Mouse (Mus musculus): ENCODE results near the gene Pank3. TPM values are rescaled to one million over a fixed set of nuclear protein-coding genes. Genes with fewer than 3 reads are reported as not detected.
"Not testable (repeated sequence)": the region's sequence is repeated elsewhere in the genome, so short reads cannot be mapped to it uniquely, and the experiment has no call there.

Pank3 gene
- polyA plus RNA-seq, 1 experiment = 21.6 TPM

DNA sequence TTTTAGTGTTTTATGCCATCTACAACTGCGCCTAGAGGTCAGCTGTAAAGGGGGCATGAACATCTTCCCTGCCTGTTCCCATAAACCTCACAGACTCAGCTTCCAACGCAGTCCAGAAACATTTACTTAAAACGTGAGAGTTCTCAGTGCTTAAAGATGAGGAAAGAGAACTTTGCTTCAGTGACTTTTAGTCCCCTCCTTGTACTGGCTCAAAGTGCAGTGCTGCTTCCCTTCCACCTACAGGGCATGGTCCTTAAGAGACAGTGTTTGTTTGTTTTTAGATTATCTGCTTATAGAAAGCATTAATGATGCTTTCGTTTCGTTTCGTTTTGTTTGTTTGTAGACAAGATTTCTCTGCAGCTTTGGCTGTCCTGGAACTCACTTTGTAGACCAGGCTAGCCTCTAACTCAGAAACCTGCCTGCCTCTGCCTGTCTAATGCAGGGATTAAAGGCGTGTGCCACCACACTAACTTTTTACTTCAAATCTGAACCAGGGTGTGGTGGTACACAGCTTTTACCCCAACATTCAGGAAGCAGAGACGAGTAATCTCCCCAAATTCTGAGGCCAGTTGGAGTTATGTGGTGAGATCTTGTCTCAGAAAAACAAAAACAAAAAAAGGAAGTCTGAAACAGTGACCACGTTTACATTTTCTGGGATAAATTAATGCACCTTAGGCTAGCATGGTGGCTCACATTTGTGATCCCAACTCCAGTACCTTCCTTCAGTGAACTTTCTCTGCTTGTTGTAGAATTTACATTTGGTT, 1.6 kb downstream of the Pank3 start:
- Histone ChIP-seq H3K4me1 (ENCODE audit: control insufficient read depth, insufficient read depth, low read length) (peaks cover 7% of the 10 kb centered on the region), H3K27ac (ENCODE audit: insufficient read depth, low read length) (no peak overlapping the region), H3K4me3 (ENCODE audit: insufficient read depth, low read length) (peak overlapping the region; percentile 63)
- TF ChIP-seq CTCF (IDR thresholded peaks at IDR 0.05; ENCODE audit: extremely low read depth, insufficient read depth, low read length) (no peak), POLR2A (IDR thresholded peaks at IDR 0.05; ENCODE audit: extremely low read depth, insufficient read depth, low read length) (no peak)

DNA sequence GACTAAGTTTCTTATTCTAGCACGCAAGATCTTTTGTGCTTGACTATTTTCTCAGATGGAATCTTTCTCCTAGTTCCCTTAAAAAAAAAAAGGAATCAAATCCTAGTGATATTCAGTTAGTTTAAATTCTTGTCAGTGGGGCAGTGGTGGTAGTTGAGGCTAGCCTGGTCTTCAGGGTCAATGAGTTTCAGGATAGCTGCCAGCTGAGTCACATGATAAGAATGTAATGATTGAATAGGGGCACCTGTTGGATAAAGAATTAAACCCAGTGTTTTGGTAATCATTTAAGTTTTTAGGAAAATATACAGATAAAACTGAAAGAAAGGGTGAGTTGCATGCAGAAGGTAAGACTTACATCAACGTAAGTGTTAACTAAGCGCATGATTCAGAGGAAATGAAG, 6.3 kb downstream of the Pank3 start:
- Histone ChIP-seq H3K27ac (ENCODE audit: insufficient read depth, low read length) (no peak overlapping the region), H3K4me1 (ENCODE audit: control insufficient read depth, insufficient read depth, low read length) (peaks cover 8% of the 10 kb centered on the region), H3K4me3 (ENCODE audit: insufficient read depth, low read length) (no peak overlapping the region)
- TF ChIP-seq CTCF (IDR thresholded peaks at IDR 0.05; ENCODE audit: extremely low read depth, insufficient read depth, low read length) (no peak), POLR2A (IDR thresholded peaks at IDR 0.05; ENCODE audit: extremely low read depth, insufficient read depth, low read length) (no peak)

DNA sequence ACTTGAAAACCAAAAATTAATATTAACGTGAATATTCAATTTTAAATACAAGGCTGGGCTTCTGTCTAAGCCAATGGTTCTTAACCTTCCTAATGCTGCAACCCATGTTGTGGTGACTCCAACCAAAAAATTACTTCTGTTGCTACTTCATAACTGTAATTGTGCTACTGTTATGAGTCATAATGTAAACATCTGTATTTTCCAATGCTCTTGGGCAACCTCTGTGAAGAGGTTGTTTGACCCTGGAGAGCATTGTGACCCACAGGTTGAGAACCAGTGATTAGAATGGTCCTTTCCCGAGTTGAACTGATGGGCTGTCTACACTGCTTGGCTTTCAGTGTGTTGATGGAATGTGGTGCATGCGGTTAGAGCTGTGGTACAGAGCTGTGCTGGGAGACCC, 7.2 kb downstream of the Pank3 start:
- TF ChIP-seq POLR2A (IDR thresholded peaks at IDR 0.05; ENCODE audit: extremely low read depth, insufficient read depth, low read length) = no peak
- Histone ChIP-seq H3K27ac (ENCODE audit: insufficient read depth, low read length) (no peak overlapping the region), H3K4me3 (ENCODE audit: insufficient read depth, low read length) (no peak overlapping the region), H3K4me1 (ENCODE audit: control insufficient read depth, insufficient read depth, low read length) (peaks cover 1% of the 10 kb centered on the region; the same call in 1 of the 2 replicates)

DNA sequence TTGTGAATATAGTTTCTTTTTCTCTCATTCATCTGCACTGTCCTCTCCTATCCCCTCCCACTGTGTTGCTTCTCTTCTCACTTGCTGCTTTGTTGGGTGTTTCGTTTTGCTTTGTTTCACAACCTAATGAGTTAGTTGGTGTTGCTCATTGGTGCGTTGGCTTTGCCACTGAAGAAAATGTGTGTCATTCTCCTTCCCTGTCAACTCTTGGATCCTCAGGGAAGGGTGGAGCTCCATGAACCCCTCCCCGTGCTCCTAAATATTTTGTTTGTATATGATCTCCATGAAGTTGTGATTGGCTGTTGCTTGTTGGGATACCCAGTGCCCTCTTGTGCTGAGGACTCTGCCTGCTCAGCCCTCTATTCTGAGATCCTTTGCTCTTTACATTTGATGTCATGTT, 11.1 kb downstream of the Pank3 start:
- peaks cover 1% of the 10 kb centered on the region; the same call in 1 of the 2 replicates for H3K4me1 ChIP-seq (ENCODE audit: control insufficient read depth, insufficient read depth, low read length)
- no peak overlapping the region for H3K27ac ChIP-seq (ENCODE audit: insufficient read depth, low read length)
- no peak overlapping the region for H3K4me3 ChIP-seq (ENCODE audit: insufficient read depth, low read length)
- TF ChIP-seq CTCF (IDR thresholded peaks at IDR 0.05; ENCODE audit: extremely low read depth, insufficient read depth, low read length) = no peak
- TF ChIP-seq POLR2A (IDR thresholded peaks at IDR 0.05; ENCODE audit: extremely low read depth, insufficient read depth, low read length) = no peak

DNA sequence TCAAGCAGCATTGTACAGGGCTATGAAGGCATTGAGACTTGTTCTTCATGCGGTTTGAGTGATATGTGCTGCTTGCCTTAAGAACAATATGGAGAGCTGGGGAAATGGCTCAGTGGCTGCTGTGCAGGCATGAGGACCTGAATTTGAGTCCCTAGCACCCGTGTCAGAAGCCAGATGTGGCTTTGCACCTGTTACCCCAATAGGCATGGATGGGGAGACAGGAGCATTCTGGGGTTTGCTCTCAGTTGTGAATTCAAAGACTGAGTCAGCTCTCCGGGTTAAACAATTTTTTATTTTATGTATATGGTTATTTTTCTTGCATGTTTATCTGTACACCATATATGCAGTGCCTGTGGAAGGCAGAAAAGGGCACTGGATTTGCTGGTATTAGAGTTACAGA, 13.2 kb downstream of the Pank3 start:
- no peak overlapping the region for H3K4me3 ChIP-seq (ENCODE audit: insufficient read depth, low read length)
- no peak overlapping the region for H3K27ac ChIP-seq (ENCODE audit: insufficient read depth, low read length)
- no peak for TF ChIP-seq POLR2A (IDR thresholded peaks at IDR 0.05; ENCODE audit: extremely low read depth, insufficient read depth, low read length)
- TF ChIP-seq CTCF (IDR thresholded peaks at IDR 0.05; ENCODE audit: extremely low read depth, insufficient read depth, low read length) = no peak
- H3K4me1 ChIP-seq (ENCODE audit: control insufficient read depth, insufficient read depth, low read length) = peaks cover 1% of the 10 kb centered on the region; the same call in 1 of the 2 replicates

DNA sequence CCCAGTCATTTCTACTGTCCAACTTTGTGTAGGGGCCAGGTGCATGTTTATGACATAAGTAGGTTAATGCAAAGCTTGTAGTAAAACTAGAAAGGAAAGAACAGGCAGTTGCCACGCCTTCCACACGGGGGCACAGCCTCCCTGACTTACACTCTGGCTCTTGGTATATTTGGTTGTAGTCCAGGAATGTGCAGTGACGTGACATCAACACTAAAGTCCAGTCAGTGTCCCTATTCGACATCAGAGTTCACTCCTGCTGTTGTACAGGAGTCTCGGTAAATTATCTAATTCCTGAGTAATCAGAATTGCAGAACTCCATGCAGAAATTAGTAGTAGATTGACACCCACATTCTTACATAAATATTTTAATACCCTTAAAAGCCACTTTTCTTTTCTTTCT, 13.8 kb downstream of the Pank3 start:
- Histone ChIP-seq H3K4me3 (ENCODE audit: insufficient read depth, low read length) (no peak overlapping the region), H3K27ac (ENCODE audit: insufficient read depth, low read length) (no peak overlapping the region), H3K4me1 (ENCODE audit: control insufficient read depth, insufficient read depth, low read length) (peaks cover 1% of the 10 kb centered on the region; the same call in 1 of the 2 replicates)
- no peak for TF ChIP-seq CTCF (IDR thresholded peaks at IDR 0.05; ENCODE audit: extremely low read depth, insufficient read depth, low read length)
- no peak for TF ChIP-seq POLR2A (IDR thresholded peaks at IDR 0.05; ENCODE audit: extremely low read depth, insufficient read depth, low read length)

DNA sequence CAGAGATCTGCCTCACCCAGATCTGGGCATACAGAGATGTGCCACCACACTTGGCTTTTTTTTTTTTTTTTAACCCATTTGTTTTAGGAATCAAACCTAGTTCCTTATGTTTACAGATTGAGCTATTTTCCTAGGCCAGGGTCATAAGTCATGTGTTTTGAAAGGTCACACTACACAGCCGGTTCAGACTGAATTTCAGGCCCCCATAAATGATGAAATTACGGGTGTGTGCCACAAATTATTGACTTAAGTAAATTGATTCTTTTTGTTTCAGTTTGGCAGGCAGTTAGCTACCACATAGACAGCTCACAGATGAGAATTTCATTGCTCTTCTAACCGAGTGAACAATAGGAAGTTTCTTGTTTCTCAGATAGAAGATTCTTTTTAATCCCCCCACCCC, 14.7 kb downstream of the Pank3 start:
- TF ChIP-seq POLR2A (IDR thresholded peaks at IDR 0.05; ENCODE audit: extremely low read depth, insufficient read depth, low read length) (no peak), CTCF (IDR thresholded peaks at IDR 0.05; ENCODE audit: extremely low read depth, insufficient read depth, low read length) (no peak)
- Histone ChIP-seq H3K27ac (ENCODE audit: insufficient read depth, low read length) (no peak overlapping the region), H3K4me3 (ENCODE audit: insufficient read depth, low read length) (no peak overlapping the region), H3K4me1 (ENCODE audit: control insufficient read depth, insufficient read depth, low read length) (peaks cover 3% of the 10 kb centered on the region; the same call in 1 of the 2 replicates)

DNA sequence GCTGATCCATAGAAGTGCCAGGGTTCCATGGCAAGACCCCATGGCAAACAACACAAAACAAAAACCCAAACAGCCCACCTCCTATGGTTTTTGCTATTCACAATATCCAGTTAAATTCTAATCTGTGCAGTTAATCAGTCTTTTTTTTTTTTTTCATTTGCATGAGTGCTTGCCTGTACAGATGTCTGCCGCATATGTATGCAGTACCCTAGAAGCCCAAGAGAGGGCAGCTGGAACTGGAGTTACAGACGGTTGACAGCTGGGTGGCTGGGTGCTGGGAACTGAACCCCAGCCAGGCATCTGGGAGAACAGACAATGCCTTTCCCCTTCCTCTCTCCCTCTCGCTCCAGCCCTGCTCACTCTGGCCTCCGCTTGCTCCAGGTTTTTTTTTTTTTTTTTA, 15.3 kb downstream of the Pank3 start:
- no peak overlapping the region for H3K27ac ChIP-seq (ENCODE audit: insufficient read depth, low read length)
- TF ChIP-seq POLR2A (IDR thresholded peaks at IDR 0.05; ENCODE audit: extremely low read depth, insufficient read depth, low read length) (no peak), CTCF (IDR thresholded peaks at IDR 0.05; ENCODE audit: extremely low read depth, insufficient read depth, low read length) (no peak)
- H3K4me3 ChIP-seq (ENCODE audit: insufficient read depth, low read length) = no peak overlapping the region
- peaks cover 2% of the 10 kb centered on the region; the same call in 1 of the 2 replicates for H3K4me1 ChIP-seq (ENCODE audit: control insufficient read depth, insufficient read depth, low read length)

DNA sequence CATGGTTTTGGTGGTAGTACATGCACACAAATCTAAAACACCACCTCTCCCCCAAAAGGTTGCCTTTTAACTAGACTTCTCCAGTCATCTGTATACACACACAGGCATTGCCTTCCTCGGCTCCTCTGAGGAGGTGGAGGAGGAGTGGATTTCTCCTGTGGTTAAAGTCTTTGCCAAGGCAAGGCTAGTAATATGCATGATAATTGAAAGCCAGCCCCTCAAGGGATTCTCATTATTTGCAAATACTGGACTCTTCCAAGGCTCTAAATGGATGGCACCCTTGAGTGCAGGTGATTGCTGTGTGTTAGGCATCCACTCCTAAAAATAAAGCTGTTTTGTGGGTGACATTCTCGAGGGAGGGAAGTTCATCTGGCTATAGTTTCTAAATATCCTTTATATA, 19.2 kb downstream of the Pank3 start:
- TF ChIP-seq CTCF (IDR thresholded peaks at IDR 0.05; ENCODE audit: extremely low read depth, insufficient read depth, low read length) (no peak), POLR2A (IDR thresholded peaks at IDR 0.05; ENCODE audit: extremely low read depth, insufficient read depth, low read length) (no peak)
- Histone ChIP-seq H3K27ac (ENCODE audit: insufficient read depth, low read length) (no peak overlapping the region), H3K4me3 (ENCODE audit: insufficient read depth, low read length) (no peak overlapping the region), H3K4me1 (ENCODE audit: control insufficient read depth, insufficient read depth, low read length) (peaks cover 2% of the 10 kb centered on the region; the same call in 1 of the 2 replicates)

DNA sequence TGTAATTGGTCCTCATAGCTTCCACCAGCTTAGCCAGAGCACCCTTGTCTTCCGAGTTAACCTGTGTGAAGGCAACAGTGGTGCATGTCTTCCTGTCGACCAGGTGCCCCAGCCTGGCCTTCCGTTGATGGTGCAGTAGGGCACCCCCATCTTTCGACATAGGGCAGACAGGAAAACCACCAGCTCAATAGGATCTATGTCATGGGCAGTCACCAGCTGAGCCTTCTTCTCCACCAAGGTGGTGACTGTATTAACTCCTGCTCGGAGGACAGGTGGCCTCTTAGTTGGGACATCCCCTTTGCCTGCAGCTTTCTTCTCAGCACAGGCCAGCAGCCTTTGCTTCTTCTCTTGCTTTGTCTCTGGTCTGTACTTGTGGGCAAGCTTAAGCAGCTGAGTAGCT, 23.5 kb downstream of the Pank3 start:
- not testable (repeated sequence) for H3K4me1 ChIP-seq (ENCODE audit: control insufficient read depth, insufficient read depth, low read length); H3K4me3 ChIP-seq (ENCODE audit: insufficient read depth, low read length); H3K27ac ChIP-seq (ENCODE audit: insufficient read depth, low read length)
